Mouse (Mus musculus) limb, embryonic 13.5 days (tissue): ENCODE measurements around the gene Chst8. TPM values are rescaled to one million over a fixed set of nuclear protein-coding genes. Genes with fewer than 3 reads are reported as not detected.
A peak's percentile ranks its signal among the peaks of the same experiment; 100 is the strongest.

ENCODE experiments used
- ATAC-seq: fragments of 200-750 bp; cut with Nextera tagmentation; 2 replicates; pipeline ENCODE4 v1.8.0; 2017; ENCODE audit warnings: low read depth, moderate number of reproducible peaks, moderate TSS enrichment; ENCODE audit not compliant: low FRiP score
- H3K27ac ChIP-seq: fragments of 300-500 bp; sonication (generic); 2 replicates; pipeline ENCODE4 v1.5.1; 2015; ENCODE audit warnings: inconsistent platforms, mild to moderate bottlenecking, moderate library complexity
- H3K27me3 ChIP-seq: fragments of 300-500 bp; sonication (generic); 2 replicates; pipeline ENCODE4 v1.6.1; 2015; ENCODE audit warnings: mild to moderate bottlenecking, inconsistent platforms
- H3K36me3 ChIP-seq: fragments of 300-500 bp; sonication (generic); 2 replicates; pipeline ENCODE4 v1.6.1; 2015; ENCODE audit warnings: inconsistent platforms, mild to moderate bottlenecking, moderate library complexity
- H3K4me1 ChIP-seq: fragments of 300-500 bp; sonication (generic); 2 replicates; pipeline ENCODE4 v1.6.1; 2015; ENCODE audit warnings: inconsistent platforms
- H3K4me2 ChIP-seq: fragments of 300-500 bp; sonication (generic); replicated peaks from 2 replicates; pipeline ENCODE4 v1.6.1; 2015; ENCODE audit warnings: inconsistent platforms, mild to moderate bottlenecking, moderate library complexity
- H3K4me3 ChIP-seq: fragments of 300-500 bp; sonication (generic); 2 replicates; pipeline ENCODE4 v1.5.1; 2015; ENCODE audit warnings: moderate library complexity, mild to moderate bottlenecking, inconsistent platforms
- H3K9ac ChIP-seq: fragments of 300-500 bp; sonication (generic); 2 replicates; pipeline ENCODE4 v1.6.1; 2015; ENCODE audit warnings: mild to moderate bottlenecking, inconsistent platforms
- H3K9me3 ChIP-seq: fragments of 300-500 bp; sonication (generic); 2 replicates; pipeline ENCODE4 v1.6.1; 2016; ENCODE audit warnings: inconsistent platforms
- WGBS: fragments of 180-500 bp; shearing (Covaris S2); methylation state at CpG from one replicate; pipeline ENCODE4 v1.1.7; 2015; 5-methylcytosine and 5-hydroxymethylcytosine counted together
- polyA plus RNA-seq: library from polyadenylated mRNA; unstranded; fragments of >200 nt; fragmentation: Nextera tagmentation; extraction: Ambion mirVana; gene quantifications from 2 replicates; pipeline ENCODE4 v1.2.1, GENCODE M21; 2015

Gene Chst8
- polyA plus RNA-seq, 1 experiment from 2014 or later, result 2.2 TPM

DNA sequence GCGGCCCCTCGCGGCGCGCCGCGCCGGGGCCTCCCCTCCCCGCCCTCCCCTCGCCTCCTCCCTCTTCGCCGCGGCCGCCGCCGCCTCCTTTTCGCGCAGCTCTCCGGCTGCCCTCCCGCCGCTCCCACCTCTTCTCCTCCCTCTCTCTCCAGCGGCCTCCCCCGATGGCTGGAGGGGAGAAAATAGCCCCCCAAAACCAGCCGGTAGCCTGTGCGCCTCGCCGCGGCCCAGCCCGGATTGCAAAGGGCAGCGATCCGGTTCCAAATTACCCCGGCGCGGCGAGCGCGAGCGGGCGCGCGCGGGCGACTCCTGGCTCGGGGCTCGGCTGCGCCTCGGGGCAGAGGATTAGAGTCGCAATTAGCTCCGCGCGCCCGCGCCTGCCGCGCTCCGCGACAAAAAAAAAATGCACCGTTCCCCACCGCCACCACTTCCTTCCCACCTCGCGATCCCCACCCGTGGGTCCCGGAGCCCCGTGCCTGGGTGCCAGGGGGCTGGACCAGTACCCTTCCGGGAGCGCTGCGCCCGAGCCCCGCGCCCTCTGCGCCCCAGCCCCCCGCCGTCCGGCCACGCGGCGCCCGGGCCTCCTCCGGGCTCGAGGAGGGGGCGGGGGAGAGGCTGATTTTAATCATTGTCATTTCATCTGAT is 157.9 kb downstream of the Chst8 start:
- peak; percentile 26; the same call in 1 of the 2 replicates for ATAC-seq
- Histone ChIP-seq H3K27me3 (no peaks in the 10 kb centered on the region), H3K9ac (peak overlapping the region; percentile 94), H3K4me2 (peak overlapping the region; percentile 88), H3K4me3 (peak overlapping the region; percentile 82), H3K36me3 (peaks cover 12% of the 10 kb centered on the region), H3K9me3 (no peaks in the 10 kb centered on the region), H3K4me1 (peaks cover 21% of the 10 kb centered on the region), H3K27ac (peak overlapping the region; percentile 99)
- under 1% methylated on average over 37 of the region's 81 CpGs for WGBS

DNA sequence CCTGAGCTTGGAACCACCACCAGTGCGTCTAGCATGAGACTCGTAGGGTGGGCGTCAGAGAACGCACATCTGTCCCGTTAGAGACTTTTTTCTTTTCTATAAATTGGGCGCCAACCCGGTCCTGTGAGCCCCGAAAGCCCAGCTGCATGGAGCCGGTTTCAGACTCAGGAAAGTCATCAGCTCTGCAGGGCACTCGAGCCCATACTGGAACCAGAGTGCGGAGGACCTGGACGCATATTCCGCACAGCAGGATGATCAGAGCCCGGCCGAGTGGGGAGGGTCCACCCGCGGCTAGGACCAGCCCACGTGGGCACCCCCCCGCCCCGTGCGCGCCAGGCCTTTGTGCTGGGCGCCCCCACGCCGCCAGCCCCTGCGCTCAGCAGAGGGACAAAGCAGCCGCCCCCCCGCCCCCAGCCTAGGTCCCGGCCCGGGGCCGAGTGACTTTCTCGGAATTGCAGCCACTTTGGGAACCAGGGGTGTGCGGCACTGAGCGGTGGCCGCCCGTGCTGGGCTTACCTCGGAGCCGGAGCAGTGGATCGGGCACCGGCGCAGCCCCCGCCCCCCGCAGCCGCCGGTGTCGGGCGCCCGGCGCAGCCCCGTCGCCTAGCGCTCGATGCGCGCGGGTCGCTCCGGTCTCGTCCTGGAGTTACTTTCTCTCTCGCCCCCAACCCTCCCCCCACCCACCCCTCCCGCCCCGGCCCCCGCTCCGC is 158.6 kb downstream of the Chst8 start:
- Histone ChIP-seq H3K4me2 (peak overlapping the region; percentile 88), H3K4me3 (peak overlapping the region; percentile 82), H3K36me3 (peaks cover 19% of the 10 kb centered on the region), H3K9ac (peak overlapping the region; percentile 94), H3K27me3 (no peaks in the 10 kb centered on the region), H3K27ac (peak overlapping the region; percentile 99), H3K9me3 (no peaks in the 10 kb centered on the region), H3K4me1 (peaks cover 21% of the 10 kb centered on the region)
- WGBS, result under 1% methylated on average over 39 of the region's 64 CpGs
- ATAC-seq, result peak; percentile 57

DNA sequence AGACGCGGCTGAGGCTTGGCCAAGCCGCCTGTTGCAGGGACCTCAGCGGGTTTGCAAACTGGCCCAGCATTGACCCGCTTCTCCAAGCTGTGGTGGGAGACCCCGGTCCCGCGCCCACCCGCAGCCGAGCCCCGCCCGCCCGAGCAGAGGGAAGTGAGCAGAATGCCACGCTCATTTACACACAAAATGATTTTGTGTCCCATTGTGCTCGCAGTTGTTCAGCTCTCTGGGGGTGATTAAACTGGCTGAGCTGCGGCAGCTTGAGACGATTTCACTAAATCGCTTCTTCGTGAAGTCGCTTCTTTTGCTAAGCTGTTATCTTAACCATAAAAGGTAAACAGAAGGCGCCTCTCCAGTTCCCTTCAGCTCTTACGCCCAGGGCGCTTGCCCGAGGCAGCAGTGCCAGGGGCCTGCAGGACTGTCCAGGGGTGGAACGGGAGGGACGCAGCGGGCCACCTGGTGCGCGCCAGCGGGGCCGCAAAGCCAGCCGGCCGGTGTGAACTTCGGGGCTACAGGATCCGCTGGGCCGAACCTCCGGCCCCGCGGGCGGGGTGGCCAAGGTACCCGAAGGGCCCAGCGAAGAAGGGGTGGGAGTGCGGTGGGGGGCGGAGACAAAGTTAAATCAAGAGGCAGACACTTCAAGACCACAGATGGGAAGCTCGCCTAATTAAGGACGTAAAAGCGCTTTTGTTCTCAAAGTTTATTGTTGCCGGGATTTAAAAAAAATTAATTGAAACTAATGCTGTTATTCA is 159.6 kb downstream of the Chst8 start:
- ATAC-seq, result no peak

DNA sequence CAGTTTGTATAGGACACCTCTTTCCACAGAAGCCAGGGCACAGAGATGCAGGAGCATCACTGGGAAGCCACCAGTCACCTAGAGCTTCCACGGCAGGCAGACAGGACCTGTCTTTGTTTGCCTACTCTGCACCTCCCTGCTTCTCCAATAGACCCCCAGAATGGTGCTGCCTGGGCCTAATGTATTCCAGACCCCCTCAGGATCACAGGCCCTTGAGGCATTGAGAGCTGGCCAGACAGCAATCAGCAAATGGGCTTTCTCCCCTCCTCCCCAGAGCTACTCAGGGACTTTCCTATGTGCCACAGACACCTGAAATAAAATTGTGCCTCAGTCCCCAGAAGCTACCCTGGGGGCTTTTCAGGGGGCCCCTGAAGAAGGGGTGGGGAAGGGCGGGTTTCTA is 161.1 kb downstream of the Chst8 start:
- H3K27me3 ChIP-seq, result no peaks in the 10 kb centered on the region
- H3K9me3 ChIP-seq, result no peaks in the 10 kb centered on the region
- peak overlapping the region; percentile 88 for H3K4me2 ChIP-seq
- peaks cover 36% of the 10 kb centered on the region for H3K4me1 ChIP-seq
- H3K27ac ChIP-seq, result peak overlapping the region; percentile 48; the same call in 1 of the 2 replicates
- ATAC-seq, result no peak
- peak overlapping the region; percentile 94 for H3K9ac ChIP-seq
- 20% methylated on average over 2 of the region's 2 CpGs for WGBS
- H3K36me3 ChIP-seq, result peaks cover 44% of the 10 kb centered on the region
- H3K4me3 ChIP-seq, result peak overlapping the region; percentile 82

More for the DNA sequence above, 159.6 kb downstream of the Chst8 start:
- no peaks in the 10 kb centered on the region for H3K9me3 ChIP-seq
- peak overlapping the region; percentile 88 for H3K4me2 ChIP-seq
- H3K27me3 ChIP-seq, result no peaks in the 10 kb centered on the region
- WGBS, result under 1% methylated on average over 48 of the region's 48 CpGs
- peak overlapping the region; percentile 94 for H3K9ac ChIP-seq
- peak overlapping the region; percentile 99 for H3K27ac ChIP-seq
- peaks cover 28% of the 10 kb centered on the region for H3K36me3 ChIP-seq
- peaks cover 21% of the 10 kb centered on the region for H3K4me1 ChIP-seq
- peak overlapping the region; percentile 82 for H3K4me3 ChIP-seq

DNA sequence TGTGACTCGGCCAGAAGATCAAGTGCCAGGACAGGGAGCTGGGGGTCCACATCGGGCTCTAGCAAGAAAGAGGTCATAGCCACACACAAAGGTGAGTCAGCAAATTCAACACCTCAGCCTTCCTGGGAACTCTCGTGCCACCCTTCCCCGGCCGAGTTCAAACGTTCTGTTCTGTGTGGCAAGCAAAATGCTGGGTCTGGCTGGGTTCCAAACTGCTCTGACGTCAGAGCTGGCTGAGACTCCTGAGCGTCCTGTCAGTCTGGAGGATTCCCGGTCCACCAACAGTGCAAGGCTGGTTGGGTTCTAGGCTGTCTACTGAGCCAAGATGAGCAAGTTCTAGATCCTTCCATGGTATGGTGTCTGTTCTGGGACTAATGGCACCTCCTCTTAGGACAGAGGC is 165.5 kb downstream of the Chst8 start:
- H3K4me2 ChIP-seq, result no peak overlapping the region
- ATAC-seq, result no peak

DNA sequence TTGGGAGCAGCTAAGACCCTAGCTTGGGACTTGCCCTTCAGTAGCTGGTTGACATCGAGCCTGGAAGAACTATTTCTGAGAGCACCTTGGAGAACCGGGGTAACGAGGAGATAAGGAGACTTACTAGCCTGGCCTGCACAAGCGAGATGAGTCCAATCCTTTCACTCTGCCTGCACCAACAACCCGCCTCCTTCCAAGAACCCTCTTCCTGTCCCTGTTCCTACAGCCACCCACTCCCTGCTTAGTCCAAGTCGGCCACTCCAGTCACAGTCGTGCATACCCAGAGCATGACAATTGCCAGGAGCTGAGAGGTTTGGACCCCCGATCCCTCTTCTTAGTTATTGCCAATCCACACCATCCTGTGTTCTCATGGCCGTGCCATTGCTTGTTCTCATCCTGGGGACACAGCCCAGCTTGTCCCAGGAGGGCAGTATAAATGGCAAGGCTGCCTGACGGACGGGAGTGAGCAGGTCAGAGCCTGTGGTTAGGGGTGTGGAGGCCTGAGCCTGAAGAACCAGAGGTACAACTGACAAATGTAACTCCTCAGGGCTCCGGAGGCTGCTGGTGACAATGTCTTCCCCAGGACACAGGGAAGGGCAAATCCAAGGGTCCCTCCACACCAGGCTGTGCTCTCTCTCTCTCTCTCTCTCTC is 166.2 kb downstream of the Chst8 start:
- WGBS, result 79% methylated on average over 12 of the region's 12 CpGs

More for the DNA sequence above, 165.5 kb downstream of the Chst8 start:
- Histone ChIP-seq H3K27me3 (no peaks in the 10 kb centered on the region), H3K4me1 (peaks cover 56% of the 10 kb centered on the region), H3K27ac (no peak overlapping the region), H3K9me3 (no peaks in the 10 kb centered on the region), H3K9ac (0 out of 2 replicates have a peak overlapping the region, but pooled peaks have one; percentile 25), H3K36me3 (peaks cover 87% of the 10 kb centered on the region), H3K4me3 (no peak overlapping the region)
- WGBS, result 52% methylated on average over 9 of the region's 9 CpGs

DNA sequence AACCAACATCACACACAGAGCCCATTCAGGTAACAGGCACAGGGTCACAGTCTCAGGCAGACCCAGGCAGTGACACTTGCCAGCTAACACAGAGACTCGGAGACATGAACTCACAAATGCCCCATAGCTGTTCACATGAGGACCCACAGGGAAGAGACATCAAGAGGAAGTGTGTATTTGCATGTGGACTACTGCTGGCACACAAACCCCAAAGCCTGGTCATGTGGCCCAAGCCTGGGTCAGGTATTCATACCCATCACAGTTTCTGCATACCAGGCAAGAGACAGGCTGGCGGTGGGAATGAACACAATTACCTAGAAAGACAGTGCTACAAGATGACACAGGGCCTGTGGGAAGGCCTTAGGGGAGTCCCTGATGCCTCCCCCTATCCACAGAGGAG is 166.9 kb downstream of the Chst8 start:
- Histone ChIP-seq H3K4me1 (peaks cover 44% of the 10 kb centered on the region), H3K27ac (no peak overlapping the region), H3K9ac (no peak overlapping the region), H3K36me3 (peaks cover 100% of the 10 kb centered on the region), H3K27me3 (no peaks in the 10 kb centered on the region), H3K4me2 (no peak overlapping the region), H3K9me3 (no peaks in the 10 kb centered on the region), H3K4me3 (no peak overlapping the region)
- WGBS, result 84% methylated on average over 2 of the region's 2 CpGs
- ATAC-seq, result no peak

More for the DNA sequence above, 166.2 kb downstream of the Chst8 start:
- Histone ChIP-seq H3K9me3 (no peaks in the 10 kb centered on the region), H3K9ac (0 out of 2 replicates have a peak overlapping the region, but pooled peaks have one; percentile 31), H3K27me3 (no peaks in the 10 kb centered on the region), H3K4me2 (no peak overlapping the region), H3K36me3 (peaks cover 95% of the 10 kb centered on the region), H3K4me1 (peaks cover 49% of the 10 kb centered on the region), H3K4me3 (no peak overlapping the region), H3K27ac (0 out of 2 replicates have a peak overlapping the region, but pooled peaks have one; percentile 10)
- ATAC-seq, result no peak

DNA sequence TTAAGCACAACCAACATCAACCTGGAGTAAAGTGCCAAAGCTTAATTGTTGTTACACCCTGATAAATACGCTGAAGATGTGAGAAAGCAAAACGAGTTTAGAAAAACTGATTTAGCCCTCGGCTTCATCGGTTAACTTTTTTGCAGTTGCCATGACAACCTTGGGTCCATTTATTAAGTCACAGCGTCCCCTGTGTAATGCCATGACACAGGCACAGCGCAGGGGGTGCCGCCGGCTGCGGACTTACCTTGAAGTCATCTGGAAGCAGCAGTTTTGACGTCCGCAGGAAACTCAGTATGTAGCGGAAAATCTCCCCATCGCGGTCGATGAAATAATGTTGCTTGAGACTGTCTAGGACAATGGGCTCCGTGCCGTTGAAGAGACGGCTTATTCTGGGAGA is 167.9 kb downstream of the Chst8 start:
- Histone ChIP-seq H3K4me3 (no peak overlapping the region), H3K4me2 (no peak overlapping the region), H3K27ac (no peak overlapping the region; the same call in 1 of the 2 replicates), H3K9me3 (no peaks in the 10 kb centered on the region), H3K9ac (no peak overlapping the region), H3K4me1 (peaks cover 42% of the 10 kb centered on the region), H3K27me3 (no peaks in the 10 kb centered on the region), H3K36me3 (peaks cover 100% of the 10 kb centered on the region)
- no peak for ATAC-seq
- WGBS, result 85% methylated on average over 18 of the region's 18 CpGs

DNA sequence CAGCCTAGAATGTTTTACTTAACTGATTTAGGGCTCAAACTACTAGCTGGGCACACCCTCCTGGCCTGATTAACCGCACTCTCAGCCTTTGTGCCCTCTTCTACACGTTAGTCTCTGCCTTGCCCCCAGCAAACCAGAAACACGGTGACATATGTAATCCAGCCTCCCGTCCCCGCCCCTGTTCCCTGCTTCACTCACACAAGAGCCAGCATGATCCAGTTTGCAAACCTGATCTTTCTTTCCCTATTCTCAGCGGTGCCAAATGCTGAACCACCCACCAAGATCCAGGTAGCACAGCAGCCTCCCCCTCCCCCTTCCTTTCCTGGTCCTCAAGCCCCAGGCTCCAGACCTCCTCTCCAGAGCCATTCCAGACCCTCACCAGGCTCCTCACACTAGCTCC is 169.2 kb downstream of the Chst8 start:
- H3K9me3 ChIP-seq, result no peaks in the 10 kb centered on the region
- H3K27me3 ChIP-seq, result no peaks in the 10 kb centered on the region
- 59% methylated on average over 6 of the region's 6 CpGs for WGBS
- no peak overlapping the region for H3K4me3 ChIP-seq
- no peak for ATAC-seq
- peaks cover 98% of the 10 kb centered on the region for H3K36me3 ChIP-seq
- no peak overlapping the region for H3K27ac ChIP-seq
- no peak overlapping the region for H3K9ac ChIP-seq
- H3K4me2 ChIP-seq, result no peak overlapping the region
- H3K4me1 ChIP-seq, result peaks cover 42% of the 10 kb centered on the region

DNA sequence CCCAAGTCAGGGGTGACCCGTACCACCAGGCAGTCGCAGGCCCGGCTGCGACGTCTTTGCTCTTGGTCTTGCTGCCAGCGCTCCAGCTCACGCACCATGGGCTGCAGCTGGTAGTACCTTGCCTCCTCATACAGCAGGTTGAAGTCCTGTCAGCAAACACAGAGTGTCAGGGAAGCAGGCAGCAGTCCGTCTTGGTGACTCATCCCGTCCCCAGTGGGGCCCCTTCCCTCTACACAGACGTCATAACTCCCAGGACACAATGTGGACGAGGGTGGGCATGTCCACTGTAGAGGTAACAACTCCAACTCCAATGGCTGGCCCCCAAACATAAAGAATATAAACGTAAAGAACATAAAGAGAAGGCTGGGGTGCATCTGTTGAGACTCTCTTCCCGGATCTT is 170.5 kb downstream of the Chst8 start:
- Histone ChIP-seq H3K9ac (no peak overlapping the region), H3K36me3 (peaks cover 85% of the 10 kb centered on the region)
- no peak for ATAC-seq

DNA sequence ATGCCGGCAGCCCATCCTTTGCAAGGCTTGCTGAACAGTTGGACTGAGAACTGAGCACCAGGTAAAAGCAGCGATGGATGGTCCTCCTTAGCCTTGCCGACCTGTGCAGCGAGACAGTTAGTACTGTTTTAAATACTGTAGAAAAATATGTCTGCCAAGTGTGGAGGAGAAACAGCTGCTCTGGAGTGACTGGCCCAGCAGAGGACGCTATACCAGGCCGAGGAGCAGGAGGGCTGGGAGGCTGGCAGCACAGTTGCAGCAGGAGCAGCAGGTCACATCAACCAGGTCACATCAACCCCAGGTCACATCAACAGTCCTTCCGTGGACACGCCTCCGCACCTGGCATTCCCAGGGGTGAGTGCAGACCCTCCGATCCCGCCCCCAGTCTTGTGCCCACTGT is 172.7 kb downstream of the Chst8 start:
- H3K4me3 ChIP-seq, result no peak overlapping the region
- H3K27ac ChIP-seq, result no peak overlapping the region
- H3K4me1 ChIP-seq, result peaks cover 15% of the 10 kb centered on the region; the same call in 1 of the 2 replicates
- H3K36me3 ChIP-seq, result peaks cover 63% of the 10 kb centered on the region
- WGBS, result 85% methylated on average over 11 of the region's 11 CpGs
- H3K4me2 ChIP-seq, result no peak overlapping the region
- no peaks in the 10 kb centered on the region for H3K27me3 ChIP-seq
- no peaks in the 10 kb centered on the region for H3K9me3 ChIP-seq
- no peak overlapping the region for H3K9ac ChIP-seq
- ATAC-seq, result no peak

More for the DNA sequence above, 170.5 kb downstream of the Chst8 start:
- no peaks in the 10 kb centered on the region for H3K9me3 ChIP-seq
- H3K4me3 ChIP-seq, result no peak overlapping the region
- no peaks in the 10 kb centered on the region for H3K27me3 ChIP-seq
- no peak overlapping the region for H3K27ac ChIP-seq
- H3K4me1 ChIP-seq, result peaks cover 33% of the 10 kb centered on the region
- WGBS, result 89% methylated on average over 13 of the region's 13 CpGs
- no peak overlapping the region for H3K4me2 ChIP-seq
